Mouse (Mus musculus) bone marrow macrophage, adult 2 months (primary cell): Measurements from ENCODE around the gene Htra2.

Source experiments
- CTCF ChIP-seq: IDR thresholded peaks from 2 replicates; pipeline ENCODE4 v1.5.1; 2012; ENCODE audit warnings: low read depth, mild to moderate bottlenecking, low read length, moderate library complexity
- POLR2A ChIP-seq: IDR thresholded peaks from 2 replicates; pipeline ENCODE4 v1.6.1; 2012; ENCODE audit warnings: mild to moderate bottlenecking, low read depth, low read length, borderline replicate concordance

- TF ChIP-seq CTCF (no peak), POLR2A (no peak)
These were observed 5.7 kb downstream of the Htra2 start for GRCm38 (mm10) chr6:83049367-83049766.
